Mouse (Mus musculus): ENCODE results near the gene Gucd1. TPM values are rescaled to one million over a fixed set of nuclear protein-coding genes. Genes with fewer than 3 reads are reported as not detected.

Gene Gucd1
- total and polyA plus RNA-seq, 2 experiments from 2014 or later: 12.6 to 41.2 TPM

GRCm38 (mm10) chr10:75451036-75451786 lies 66.6 kb downstream of the Gucd1 start:
- Histone ChIP-seq H3K27ac (ENCODE audit: low read depth, low read length) (no peak overlapping the region), H3K9me3 (ENCODE audit: low read length) (no peaks in the 10 kb centered on the region), H3K4me2 (ENCODE audit: low read depth, low read length, poor library complexity, severe bottlenecking) (no peak overlapping the region), H3K4me3 (ENCODE audit: low read depth, low read length) (no peak overlapping the region), H3K9ac (replicated peaks; ENCODE audit: low read length, poor library complexity, severe bottlenecking) (no peak overlapping the region), H3K4me1 (ENCODE audit: insufficient read depth, low read length) (no peaks in the 10 kb centered on the region), H3K36me3 (ENCODE audit: insufficient read depth, low read length) (no peaks in the 10 kb centered on the region), H3K27me3 (ENCODE audit: insufficient read depth, low read length) (no peaks in the 10 kb centered on the region)
- 28% methylated on average over 10 of the region's 10 CpGs for WGBS
- DNase-seq (ENCODE audit: low spot score) (peak; percentile 80), ATAC-seq (ENCODE audit: low FRiP score) (peak; percentile 49)
- TF ChIP-seq CTCF (IDR thresholded peaks at IDR 0.05): no peak

GRCm38 (mm10) chr10:75450331-75450730 lies 67.4 kb downstream of the Gucd1 start:
- Histone ChIP-seq H3K4me2 (ENCODE audit: low read depth, low read length, poor library complexity, severe bottlenecking) (no peak overlapping the region), H3K36me3 (ENCODE audit: insufficient read depth, low read length) (no peaks in the 10 kb centered on the region), H3K4me1 (ENCODE audit: insufficient read depth, low read length) (no peaks in the 10 kb centered on the region), H3K4me3 (ENCODE audit: low read depth, low read length) (no peak overlapping the region), H3K9me3 (ENCODE audit: low read length) (no peaks in the 10 kb centered on the region), H3K9ac (replicated peaks; ENCODE audit: low read length, poor library complexity, severe bottlenecking) (no peak overlapping the region), H3K27ac (ENCODE audit: low read depth, low read length) (no peak overlapping the region), H3K27me3 (ENCODE audit: insufficient read depth, low read length) (no peaks in the 10 kb centered on the region)
- TF ChIP-seq CTCF (IDR thresholded peaks at IDR 0.05): no peak
- DNase-seq (ENCODE audit: low spot score) (no peak), ATAC-seq (ENCODE audit: low FRiP score) (no peak)
- WGBS: 86% methylated on average over 8 of the region's 8 CpGs

- no peaks in the 10 kb centered on the region for H3K27me3 ChIP-seq (ENCODE audit: insufficient read depth, low read length)
- no peaks in the 10 kb centered on the region for H3K4me1 ChIP-seq (ENCODE audit: insufficient read depth, low read length)
- no peak for ATAC-seq (ENCODE audit: low FRiP score)
- no peak for DNase-seq (ENCODE audit: low spot score)
- H3K4me3 ChIP-seq (ENCODE audit: low read depth, low read length): no peak overlapping the region
- no peak overlapping the region for H3K9ac ChIP-seq (replicated peaks; ENCODE audit: low read length, poor library complexity, severe bottlenecking)
- H3K9me3 ChIP-seq (ENCODE audit: low read length): no peaks in the 10 kb centered on the region
- WGBS: 84% methylated on average over 6 of the region's 6 CpGs
- H3K36me3 ChIP-seq (ENCODE audit: insufficient read depth, low read length): no peaks in the 10 kb centered on the region
- TF ChIP-seq CTCF (IDR thresholded peaks at IDR 0.05): no peak
- H3K4me2 ChIP-seq (ENCODE audit: low read depth, low read length, poor library complexity, severe bottlenecking): no peak overlapping the region
- H3K27ac ChIP-seq (ENCODE audit: low read depth, low read length): no peak overlapping the region
Measured at GRCm38 (mm10) chr10:75448806-75449420, 68.9 kb downstream of the Gucd1 start.

GRCm38 (mm10) chr10:75447489-75447888 lies 70.3 kb downstream of the Gucd1 start:
- Histone ChIP-seq H3K4me3 (ENCODE audit: low read depth, low read length) (no peak overlapping the region), H3K9me3 (ENCODE audit: low read length) (no peaks in the 10 kb centered on the region), H3K4me1 (ENCODE audit: insufficient read depth, low read length) (no peaks in the 10 kb centered on the region), H3K27me3 (ENCODE audit: insufficient read depth, low read length) (no peaks in the 10 kb centered on the region), H3K27ac (ENCODE audit: low read depth, low read length) (no peak overlapping the region), H3K36me3 (ENCODE audit: insufficient read depth, low read length) (no peaks in the 10 kb centered on the region), H3K4me2 (ENCODE audit: low read depth, low read length, poor library complexity, severe bottlenecking) (no peak overlapping the region), H3K9ac (replicated peaks; ENCODE audit: low read length, poor library complexity, severe bottlenecking) (no peak overlapping the region)
- WGBS: 86% methylated on average over 11 of the region's 11 CpGs
- DNase-seq (ENCODE audit: low spot score): no peak
- TF ChIP-seq CTCF (IDR thresholded peaks at IDR 0.05): no peak
- no peak for ATAC-seq (ENCODE audit: low FRiP score)

GRCm38 (mm10) chr10:75446501-75447083 lies 71.2 kb downstream of the Gucd1 start:
- Histone ChIP-seq H3K9ac (replicated peaks; ENCODE audit: low read length, poor library complexity, severe bottlenecking) (no peak overlapping the region), H3K4me3 (ENCODE audit: low read depth, low read length) (no peak overlapping the region), H3K36me3 (ENCODE audit: insufficient read depth, low read length) (no peaks in the 10 kb centered on the region), H3K4me2 (ENCODE audit: low read depth, low read length, poor library complexity, severe bottlenecking) (no peak overlapping the region), H3K27me3 (ENCODE audit: insufficient read depth, low read length) (no peaks in the 10 kb centered on the region), H3K27ac (ENCODE audit: low read depth, low read length) (no peak overlapping the region), H3K4me1 (ENCODE audit: insufficient read depth, low read length) (no peaks in the 10 kb centered on the region), H3K9me3 (ENCODE audit: low read length) (no peaks in the 10 kb centered on the region)
- WGBS: 72% methylated on average over 13 of the region's 13 CpGs
- ATAC-seq (ENCODE audit: low FRiP score) (no peak), DNase-seq (ENCODE audit: low spot score) (no peak)
- no peak for TF ChIP-seq CTCF (IDR thresholded peaks at IDR 0.05)

GRCm38 (mm10) chr10:75445030-75445429 lies 72.7 kb downstream of the Gucd1 start:
- Histone ChIP-seq H3K4me3 (ENCODE audit: low read depth, low read length) (no peak overlapping the region), H3K36me3 (ENCODE audit: insufficient read depth, low read length) (no peaks in the 10 kb centered on the region), H3K27me3 (ENCODE audit: insufficient read depth, low read length) (no peaks in the 10 kb centered on the region), H3K9me3 (ENCODE audit: low read length) (no peaks in the 10 kb centered on the region), H3K4me2 (ENCODE audit: low read depth, low read length, poor library complexity, severe bottlenecking) (no peak overlapping the region), H3K27ac (ENCODE audit: low read depth, low read length) (no peak overlapping the region), H3K4me1 (ENCODE audit: insufficient read depth, low read length) (no peaks in the 10 kb centered on the region), H3K9ac (replicated peaks; ENCODE audit: low read length, poor library complexity, severe bottlenecking) (no peak overlapping the region)
- DNase-seq (ENCODE audit: low spot score) (no peak), ATAC-seq (ENCODE audit: low FRiP score) (no peak)
- WGBS: 44% methylated on average over 8 of the region's 8 CpGs
- TF ChIP-seq CTCF (IDR thresholded peaks at IDR 0.05): no peak
